Mouse (Mus musculus): Measurements from ENCODE around the gene Nsl1. TPM values are rescaled to one million over a fixed set of nuclear protein-coding genes. Genes with fewer than 3 reads are reported as not detected.
"Not testable (repeated sequence)": the region's sequence is repeated elsewhere in the genome, so short reads cannot be mapped to it uniquely, and the experiment has no call there.

Nsl1 gene
- polyA plus RNA-seq (2015; fragmentation: Nextera tagmentation; extraction: Ambion mirVana): 20.3 and 20.4 TPM in 2 replicates

DNA sequence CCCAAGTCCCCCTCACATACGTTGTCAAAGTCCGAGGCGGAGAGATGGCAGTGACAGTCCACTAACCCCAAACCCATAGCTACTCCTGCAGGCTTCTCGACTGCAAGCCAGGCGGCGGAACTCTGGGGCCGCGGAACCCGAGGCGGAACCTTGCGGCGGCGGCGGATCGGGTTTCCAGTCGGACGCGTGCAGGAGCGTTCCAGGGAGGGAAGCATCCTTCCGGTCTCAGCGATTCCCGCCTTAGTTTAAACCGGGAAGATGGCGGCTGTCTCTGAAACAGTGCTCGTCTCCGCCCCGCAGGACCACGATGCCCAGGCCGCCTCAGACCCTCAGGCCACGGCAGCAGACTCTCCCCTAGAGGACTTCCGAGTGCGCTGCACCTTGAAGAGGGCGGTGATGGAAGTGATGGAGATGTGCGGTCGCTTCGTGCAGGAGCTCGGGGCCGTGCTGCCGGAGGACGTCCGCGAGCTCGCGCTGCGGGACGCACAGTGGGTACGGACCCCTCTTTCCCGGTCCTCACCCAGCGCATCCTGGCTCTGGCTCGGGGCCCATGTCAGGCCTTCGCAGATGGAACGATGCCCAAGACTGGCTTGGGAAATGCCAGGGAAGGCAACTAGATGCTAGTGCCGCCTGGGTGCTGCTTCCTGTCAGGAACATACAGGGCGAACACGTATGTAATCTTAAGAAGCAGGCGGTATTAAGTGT, at the start of gene Nsl1, which contains the start of gene Tatdn3:
TSS of gene Nsl1 (plus strand) at position 232 of the 705 bp plus-strand sequence.
TSS of gene Tatdn3 (minus strand) at position 152 of the 705 bp plus-strand sequence.
- DNase-seq (ENCODE audit: low spot score): peak; percentile 87

DNA sequence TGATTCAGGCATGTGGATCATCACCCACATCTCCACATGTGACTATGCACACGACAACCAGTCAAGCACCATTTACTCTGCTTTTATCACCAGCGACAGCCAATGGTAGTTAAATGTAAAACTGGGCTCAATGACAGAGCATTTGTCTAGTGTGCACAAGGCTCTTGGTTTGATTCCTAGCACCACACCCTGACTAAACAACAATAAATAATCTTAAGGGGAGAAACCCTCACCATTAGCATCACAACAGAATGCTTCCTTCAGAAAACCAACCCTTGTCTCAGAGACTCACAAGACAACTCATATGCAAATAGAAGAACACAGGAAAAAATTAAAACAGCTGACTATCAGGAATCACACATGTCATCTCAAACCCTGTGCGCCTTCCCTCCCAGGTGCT, 48.5 kb upstream of the Nsl1 start:
- no peak for DNase-seq (ENCODE audit: low spot score)

DNA sequence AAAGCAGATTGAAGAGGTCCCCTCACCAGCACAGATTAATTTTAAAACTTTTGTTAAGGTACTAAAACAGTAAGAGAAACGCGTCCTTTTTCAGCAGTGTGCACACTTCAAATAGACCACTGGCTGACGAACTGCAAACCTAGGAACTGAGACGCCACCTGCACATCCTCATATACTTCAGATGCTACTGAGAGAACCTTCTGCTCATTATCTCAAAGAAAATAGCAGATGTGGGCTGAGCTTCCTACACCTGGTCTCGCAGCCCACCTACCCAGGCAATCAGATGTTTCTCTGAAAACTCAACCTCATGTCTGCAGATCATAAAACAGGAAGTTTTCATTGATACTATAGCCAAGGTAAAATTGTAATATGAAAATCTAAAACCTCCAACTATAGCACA, 43.0 kb upstream of the Nsl1 start:
- DNase-seq (ENCODE audit: low spot score): peak; percentile 83

DNA sequence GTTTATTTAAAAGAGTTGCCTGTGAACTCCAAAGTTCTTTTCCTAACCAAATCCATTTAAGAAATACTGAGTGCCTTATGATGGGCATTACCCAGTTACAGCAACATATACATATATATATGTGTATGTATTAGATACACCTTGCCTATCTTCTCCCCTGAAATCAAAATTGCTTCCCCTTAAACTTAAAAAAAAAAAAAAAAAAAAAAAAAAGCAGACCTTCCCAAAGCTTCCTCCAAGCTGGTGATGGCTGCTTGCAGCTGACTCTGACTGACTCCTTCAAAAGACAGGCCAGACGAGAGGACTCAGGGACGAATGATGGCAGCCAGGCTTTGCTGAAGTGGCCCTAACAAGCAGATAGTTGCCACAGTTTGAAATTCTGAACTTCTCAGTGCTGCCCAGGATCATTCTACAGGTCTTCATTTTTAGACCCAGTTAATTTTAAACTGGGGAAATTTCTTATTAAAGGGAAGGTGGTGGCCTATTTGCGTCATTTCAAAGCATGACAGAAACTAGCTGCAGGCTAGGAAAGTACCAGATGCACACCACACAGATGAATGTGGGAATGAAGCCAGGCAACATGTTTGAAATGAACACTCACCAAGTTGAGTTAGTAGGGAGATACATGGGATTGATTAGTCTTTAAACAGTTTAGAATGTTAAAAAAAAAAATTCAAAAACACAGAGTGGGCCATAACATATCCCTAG, 42.4 kb upstream of the Nsl1 start:
- no peak for DNase-seq (ENCODE audit: low spot score)

DNA sequence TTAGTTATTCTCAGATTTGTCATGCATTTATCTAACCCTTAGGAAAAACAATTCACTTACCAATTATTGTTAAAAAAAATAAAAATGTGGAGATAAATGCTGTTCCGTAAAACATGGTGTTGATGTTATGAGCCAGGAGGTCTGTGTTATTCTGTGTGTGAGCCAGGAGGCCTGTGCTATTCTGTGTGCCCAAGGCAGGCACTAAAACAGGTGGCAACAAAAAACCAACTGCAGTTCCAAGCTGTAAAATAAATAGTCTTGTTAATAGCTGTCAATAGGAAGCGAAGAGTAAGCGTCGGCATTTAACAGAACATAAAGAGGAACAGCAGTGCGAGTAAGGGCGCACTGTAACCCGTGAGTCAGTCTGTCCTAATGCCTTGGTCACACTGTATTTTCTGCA, 41.8 kb upstream of the Nsl1 start:
- no peak for DNase-seq (ENCODE audit: low spot score)

DNA sequence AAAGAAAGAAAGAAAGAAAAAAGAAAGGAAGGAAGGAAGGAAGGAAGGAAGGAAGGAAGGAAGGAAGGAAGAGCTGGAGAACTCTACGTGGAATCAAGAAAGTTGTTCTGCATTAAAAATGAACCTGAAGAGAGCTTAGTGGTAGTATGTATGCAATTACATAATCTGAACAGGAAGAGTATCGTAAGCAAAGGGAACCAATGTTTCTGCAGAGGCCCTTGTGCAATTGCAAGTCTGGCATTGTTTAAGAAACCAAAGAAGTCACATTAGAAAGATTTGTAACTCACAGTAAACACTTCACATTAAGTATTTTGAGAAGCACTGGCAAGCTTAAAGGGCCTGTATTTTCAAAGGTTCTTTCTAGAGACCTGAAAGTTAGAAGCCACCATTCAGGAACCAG, 39.7 kb upstream of the Nsl1 start:
- DNase-seq (ENCODE audit: low spot score): no peak

DNA sequence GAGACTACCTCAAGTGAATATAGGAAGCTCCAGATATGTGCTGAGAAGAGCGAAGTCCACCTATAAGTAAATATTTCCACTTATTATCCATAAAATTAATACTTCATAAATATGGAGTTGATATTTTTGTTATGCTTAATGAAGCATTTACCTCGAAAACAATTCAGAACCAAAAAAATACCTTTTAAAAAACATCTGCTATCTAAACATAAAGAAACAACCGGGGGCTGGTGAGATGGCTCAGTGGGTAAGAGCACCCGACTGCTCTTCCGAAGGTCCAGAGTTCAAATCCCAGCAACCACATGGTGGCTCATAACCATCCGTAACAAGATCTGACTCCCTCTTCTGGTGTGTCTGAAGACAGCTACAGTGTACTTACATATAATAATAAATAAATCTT, 39.0 kb upstream of the Nsl1 start:
- not testable (repeated sequence) for DNase-seq (ENCODE audit: low spot score)

DNA sequence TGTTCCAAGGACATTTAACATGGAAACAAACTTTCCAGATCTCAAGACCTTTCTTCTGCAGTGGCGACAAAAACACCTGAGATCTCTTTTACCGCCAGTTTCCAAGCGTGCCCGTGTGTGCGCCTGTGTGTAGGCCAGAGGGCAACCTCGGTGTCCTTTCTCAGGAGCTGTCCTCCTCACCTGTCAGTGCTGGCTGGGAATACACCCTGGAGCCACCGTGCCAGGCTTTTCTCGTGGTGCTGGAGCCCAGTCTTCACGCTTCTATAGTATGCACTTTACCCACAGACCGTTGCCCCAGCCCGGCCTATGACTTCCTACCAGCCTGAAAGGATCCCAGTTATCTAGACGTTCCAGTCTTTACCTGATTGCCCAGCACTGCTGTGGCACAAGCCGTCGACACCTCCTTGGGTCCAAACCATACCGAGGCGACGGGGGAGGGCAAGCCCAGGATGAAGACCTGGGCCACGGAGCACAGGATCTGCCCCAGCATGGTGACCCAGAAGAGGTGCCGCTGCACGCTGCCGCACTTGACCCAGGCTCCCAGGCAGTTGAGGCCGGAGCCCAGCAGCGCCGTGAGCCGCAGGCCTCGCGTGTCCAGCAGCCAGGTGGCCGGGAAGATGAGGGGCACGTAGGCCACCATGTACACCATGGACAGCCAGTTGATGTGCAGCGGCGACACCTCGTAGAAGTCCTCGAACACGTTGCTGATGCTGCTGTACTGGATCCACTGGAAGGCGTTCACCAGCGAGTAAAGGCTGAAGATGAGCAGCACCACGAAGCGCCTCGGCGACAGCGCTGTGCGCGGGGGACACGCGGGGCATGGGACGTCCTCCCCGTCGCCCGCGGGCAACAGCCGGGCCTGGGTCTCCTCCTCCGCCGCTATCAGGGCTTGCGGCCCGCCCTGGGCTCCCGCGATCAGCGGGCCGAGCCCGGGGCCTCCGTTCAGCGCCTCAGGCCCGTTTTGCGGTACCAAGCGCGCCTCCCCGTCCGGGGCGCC, 37.5 kb upstream of the Nsl1 start:
- peak; percentile 15 for DNase-seq (ENCODE audit: low spot score)

DNA sequence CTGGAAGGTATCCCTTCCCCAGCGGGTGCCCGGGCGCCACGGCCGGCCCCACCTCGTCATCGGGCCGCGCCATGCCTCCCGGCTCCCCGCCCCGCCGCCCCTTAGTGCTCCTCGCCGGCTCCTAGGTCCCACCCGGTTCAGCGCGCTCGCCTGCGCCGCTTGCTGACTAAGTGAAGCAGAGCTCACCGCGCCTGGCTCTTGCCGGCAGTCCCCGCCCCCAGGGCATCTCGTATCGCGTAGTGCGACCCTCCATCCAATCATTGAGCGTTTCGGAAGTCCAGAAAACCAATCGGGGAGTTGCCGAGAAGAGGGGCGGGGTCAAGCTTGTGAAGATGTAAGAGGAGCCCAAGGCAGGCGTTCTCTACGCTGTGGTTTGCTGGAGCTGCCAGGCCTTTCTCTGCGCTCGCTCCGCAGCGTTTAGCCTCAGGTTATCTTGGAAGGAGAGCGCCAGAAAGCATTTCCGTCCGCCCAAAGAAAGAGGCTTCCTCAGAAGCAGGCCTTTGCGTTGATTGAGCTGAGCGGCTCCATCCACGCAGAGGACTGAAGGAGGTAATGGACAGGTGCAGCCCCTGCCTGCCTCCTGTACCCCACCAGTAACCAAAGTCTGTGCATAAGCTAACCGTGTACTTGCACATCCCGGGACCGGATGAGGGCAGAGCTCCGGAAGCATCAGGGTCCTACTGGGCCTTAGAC, 36.6 kb upstream of the Nsl1 start, which contains the start of gene Flvcr1:
TSS of gene Flvcr1 (minus strand) at position 138 of the 693 bp plus-strand sequence.
- peak; percentile 100 for DNase-seq (ENCODE audit: low spot score)

DNA sequence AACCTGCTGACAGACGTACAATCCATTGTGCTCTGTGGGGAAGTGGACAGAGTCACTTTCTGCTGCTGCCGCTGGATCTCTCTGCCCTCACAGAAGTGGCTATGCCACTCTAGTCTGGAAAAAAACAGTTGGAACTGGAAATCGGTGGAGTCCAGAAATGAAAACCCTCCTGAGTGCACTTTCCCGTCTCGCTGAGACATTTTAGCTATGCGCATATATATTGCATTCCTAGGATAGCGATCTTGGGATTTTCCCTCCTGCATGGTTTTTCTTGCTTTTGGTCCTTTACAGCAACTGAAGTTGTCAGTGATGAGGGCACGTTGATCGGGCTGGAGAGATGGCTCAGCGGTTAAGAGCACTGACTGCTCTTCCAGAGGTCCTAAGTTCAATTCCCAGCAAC, 32.6 kb upstream of the Nsl1 start:
- no peak for DNase-seq (ENCODE audit: low spot score)

DNA sequence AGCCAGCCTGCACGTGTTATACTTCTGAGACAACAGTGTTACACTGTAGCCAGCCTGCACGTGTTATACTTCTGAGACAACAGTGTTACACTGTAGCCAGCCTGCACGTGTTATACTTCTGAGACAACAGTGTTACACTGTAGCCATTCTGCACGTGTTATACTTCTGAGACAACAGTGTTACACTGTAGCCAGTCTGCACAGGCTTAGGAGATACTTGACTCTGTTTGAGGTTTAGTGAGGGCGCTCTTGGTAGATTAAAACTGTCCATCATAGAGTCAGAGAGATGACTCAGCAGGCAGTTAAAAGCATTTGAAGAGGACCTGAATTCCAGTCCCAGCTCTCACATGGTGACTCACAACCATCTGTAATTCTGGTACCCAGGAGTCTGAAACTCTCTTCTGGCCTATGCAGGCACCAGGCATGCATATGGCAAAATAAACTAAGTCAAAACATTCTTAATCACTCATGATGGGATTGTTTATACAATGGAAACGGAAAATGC, 31.8 kb upstream of the Nsl1 start:
- DNase-seq (ENCODE audit: low spot score): not testable (repeated sequence)

DNA sequence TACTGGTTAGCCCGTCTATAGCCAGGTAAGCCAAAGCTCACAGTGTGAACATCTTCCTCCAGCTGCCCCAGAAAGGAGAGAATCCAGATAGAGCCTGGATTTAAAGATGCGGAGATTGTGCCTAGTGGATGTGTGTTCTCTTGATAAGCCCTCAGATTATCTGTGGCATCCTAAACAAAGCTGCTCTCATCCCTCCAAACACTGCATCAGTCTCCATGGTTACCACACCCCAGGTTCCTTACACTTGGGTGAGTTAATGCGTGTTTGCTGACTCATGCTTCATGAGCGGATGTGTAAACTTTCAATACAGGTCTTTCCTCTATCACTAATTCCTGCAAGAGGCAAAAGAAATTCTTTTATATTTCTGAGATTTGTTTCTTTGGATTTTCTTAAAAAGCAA, 27.2 kb upstream of the Nsl1 start:
- DNase-seq (ENCODE audit: low spot score): no peak

DNA sequence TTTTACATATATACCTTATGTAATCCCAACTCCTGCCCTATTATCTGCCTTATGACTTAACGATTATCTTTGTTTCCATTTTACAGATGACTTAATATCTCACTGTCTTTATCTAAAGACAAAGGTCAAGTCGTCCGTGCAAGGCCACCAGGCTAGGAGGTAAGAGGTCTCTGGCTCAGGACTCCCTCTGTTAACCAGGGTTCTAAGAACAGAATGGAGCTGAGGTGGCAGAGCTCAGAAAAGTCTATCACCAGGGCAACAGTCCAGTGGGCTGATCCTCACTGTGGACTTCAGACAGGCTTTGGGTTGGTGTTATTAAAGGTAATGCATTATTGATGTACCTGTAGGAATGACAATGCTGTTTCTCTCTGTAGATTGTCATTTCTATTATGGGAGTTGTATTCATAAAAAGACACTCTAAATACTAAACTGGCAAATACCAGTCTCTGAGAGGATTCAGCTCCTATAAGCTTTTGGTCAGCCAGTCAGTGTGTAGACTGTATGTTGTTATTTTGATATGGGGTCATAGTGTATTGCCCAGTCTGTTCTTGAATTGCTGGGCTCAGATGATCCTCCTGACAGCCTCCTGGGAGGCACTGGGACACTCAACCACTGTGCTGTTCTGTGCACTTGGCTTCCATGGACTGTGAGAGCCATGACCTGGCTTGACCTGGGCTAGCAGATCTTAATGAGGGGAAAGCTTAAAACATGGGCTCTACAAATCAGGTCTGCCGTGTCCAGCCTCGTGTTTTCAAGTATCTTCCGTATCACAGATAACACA, 26.1 kb upstream of the Nsl1 start, which contains the start of gene Spata45:
TSS of gene Spata45 (plus strand) at position 86 of the 781 bp plus-strand sequence.
- DNase-seq (ENCODE audit: low spot score): no peak

DNA sequence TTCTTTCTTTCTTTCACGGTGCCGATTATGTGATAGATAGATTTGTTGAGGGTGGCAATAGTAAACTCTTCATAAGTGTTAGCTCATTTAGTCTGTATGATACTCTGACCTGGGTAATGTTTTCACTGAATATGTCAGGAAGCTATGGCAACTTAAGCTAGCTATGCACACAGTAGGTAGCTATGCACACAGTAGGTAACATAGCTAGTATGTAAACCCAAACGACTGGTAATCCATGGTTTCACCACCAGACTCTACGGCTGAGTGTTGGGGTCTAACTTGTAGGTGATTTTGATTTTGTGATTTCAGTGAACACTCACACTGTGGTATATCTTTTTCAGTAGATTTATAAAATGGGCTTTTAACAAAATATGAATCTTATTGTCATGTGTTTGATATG, 24.8 kb upstream of the Nsl1 start:
- no peak for DNase-seq (ENCODE audit: low spot score)

DNA sequence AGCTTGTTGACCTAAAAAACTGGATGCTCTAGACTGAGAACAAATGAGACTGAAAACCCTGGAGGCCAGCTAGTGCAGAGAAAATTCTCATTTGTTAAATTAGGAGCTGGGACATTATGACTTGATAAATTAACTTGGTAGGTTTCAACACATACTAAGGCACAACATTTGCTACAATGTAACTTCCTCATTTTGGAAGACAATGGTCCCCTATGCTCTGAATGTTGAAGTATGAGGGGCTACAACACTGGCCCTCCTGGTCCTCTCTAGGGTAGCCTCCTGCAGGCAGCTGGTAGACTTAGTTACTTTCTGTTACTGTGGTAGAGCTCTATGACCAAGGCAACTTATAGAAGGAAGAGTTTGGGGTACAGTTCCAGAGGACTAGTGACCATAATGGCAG, 21.5 kb upstream of the Nsl1 start:
- DNase-seq (ENCODE audit: low spot score): no peak

DNA sequence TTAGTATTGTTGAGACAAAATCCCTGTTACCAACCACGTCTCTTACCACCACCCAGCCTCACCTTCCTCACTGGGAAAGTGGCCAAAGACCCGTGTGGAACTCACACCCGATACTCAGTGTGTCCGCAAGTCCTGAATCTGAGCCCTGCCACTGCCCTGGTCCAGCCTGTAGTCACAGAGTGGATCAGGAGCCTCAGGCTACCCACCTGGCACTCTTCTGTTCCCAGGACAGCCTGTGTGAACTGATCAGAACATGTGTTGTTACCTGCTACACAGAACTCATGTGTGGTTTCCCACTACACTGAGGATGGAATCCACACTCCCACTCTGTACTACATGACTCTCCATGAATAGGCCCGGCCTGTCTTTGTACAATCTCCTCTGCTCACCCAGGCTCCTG, 20.7 kb upstream of the Nsl1 start:
- no peak for DNase-seq (ENCODE audit: low spot score)

DNA sequence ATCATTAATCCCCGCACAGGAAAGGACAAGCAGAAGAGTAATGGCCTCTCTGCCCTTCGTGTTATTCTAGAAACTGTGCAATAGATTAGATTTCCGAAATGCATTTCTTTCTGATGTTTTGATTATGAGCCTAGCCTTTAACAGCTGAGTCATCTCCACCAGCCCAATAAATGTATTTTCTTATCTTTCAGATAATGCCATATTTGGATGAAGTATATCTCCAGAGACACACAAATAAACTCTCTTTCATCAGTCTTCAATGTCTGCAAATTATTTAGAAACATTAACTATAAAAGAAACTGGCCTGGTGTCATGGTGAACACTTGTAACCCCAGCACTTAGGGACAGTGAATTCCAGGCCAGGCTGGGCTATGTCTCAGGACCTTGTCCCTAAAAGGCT, 20.1 kb upstream of the Nsl1 start:
- no peak for DNase-seq (ENCODE audit: low spot score)

DNA sequence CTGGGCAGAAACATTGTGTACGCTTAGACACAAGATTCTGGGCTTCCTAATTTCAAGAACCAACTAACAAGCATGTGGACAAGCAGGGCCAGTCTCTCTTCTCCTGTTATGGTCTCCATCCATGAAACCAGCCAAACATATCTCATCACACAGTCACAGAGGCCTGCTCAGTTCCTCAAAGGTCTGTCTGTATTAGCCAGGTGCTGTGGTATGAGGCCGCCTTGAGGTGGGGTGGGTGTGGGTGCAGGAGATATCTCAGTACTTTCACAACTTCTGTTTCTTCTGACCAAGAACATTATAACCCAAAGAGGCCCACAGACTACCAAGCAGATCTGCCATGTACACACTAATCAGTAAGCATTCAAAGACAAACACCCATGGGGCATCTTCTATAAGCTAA, 17.5 kb upstream of the Nsl1 start:
- DNase-seq (ENCODE audit: low spot score): no peak

DNA sequence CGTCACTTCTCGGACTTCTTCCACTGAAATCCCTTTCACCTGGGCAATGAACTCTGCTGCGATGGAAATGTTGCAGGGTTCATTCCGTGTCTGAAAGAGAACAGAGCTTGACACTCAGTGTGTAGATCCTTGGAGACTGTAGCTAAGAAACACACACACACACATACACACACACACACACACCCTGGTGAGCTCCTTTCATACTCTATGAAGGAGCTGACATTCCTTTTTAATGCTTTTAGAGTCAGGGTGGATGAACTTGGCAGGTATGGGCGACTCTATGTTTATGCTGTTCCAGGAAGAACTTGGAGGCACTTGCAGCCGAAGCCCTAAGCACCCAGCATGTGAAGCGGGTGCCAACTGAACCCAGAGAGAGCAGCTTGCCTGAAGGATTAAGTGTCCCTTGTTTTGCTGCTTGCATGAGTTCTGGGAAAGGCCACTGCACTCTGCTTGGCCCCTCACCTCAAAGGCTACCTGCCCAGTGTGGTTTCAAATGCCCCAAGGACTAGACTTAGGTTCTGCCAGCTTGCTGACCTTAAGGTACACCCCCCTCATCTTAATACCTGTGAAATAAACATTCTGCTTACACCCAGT, 16.5 kb upstream of the Nsl1 start:
- no peak for DNase-seq (ENCODE audit: low spot score)

Data from thymus, postnatal 0 days (tissue).